Mouse (Mus musculus) kidney, adult 2 months (tissue): Measurements from ENCODE around the gene Nfic. TPM values are rescaled to one million over a fixed set of nuclear protein-coding genes. Genes with fewer than 3 reads are reported as not detected.

Experiments
- DNase-seq: peaks from one replicate; pipeline ENCODE4 v3.0.0; 2021
- H3K27ac ChIP-seq: fragments of 200-500 bp; 2 replicates; pipeline ENCODE4 v1.5.1; 2012; ENCODE audit warnings: low read depth, low read length, control low read depth, inconsistent platforms; ENCODE audit not compliant: insufficient read depth
- H3K27me3 ChIP-seq: fragments of 200-500 bp; replicated peaks from 2 replicates; pipeline ENCODE4 v1.6.1; 2012; ENCODE audit warnings: mild to moderate bottlenecking, moderate library complexity, low read length, inconsistent platforms; ENCODE audit not compliant: control insufficient read depth, insufficient read depth
- H3K36me3 ChIP-seq: fragments of 200-500 bp; 2 replicates; pipeline ENCODE4 v1.6.1; 2012; ENCODE audit warnings: mild to moderate bottlenecking, moderate library complexity, low read length, inconsistent platforms; ENCODE audit not compliant: control insufficient read depth, insufficient read depth
- H3K4me1 ChIP-seq: fragments of 200-500 bp; 2 replicates; pipeline ENCODE4 v1.6.1; 2011; ENCODE audit warnings: low read length; ENCODE audit not compliant: control insufficient read depth, insufficient read depth
- H3K4me3 ChIP-seq: fragments of 200-500 bp; 2 replicates; pipeline ENCODE4 v1.5.1; 2011; ENCODE audit warnings: mild to moderate bottlenecking, low read depth, low read length, control low read depth; ENCODE audit not compliant: insufficient read depth
- CTCF ChIP-seq: fragments of 200-500 bp; conservative IDR thresholded peaks from 2 replicates; pipeline ENCODE4 v1.5.1; 2011; ENCODE audit warnings: low read depth, mild to moderate bottlenecking, control low read depth, low read length, moderate library complexity, mixed read lengths; ENCODE audit not compliant: insufficient read depth, insufficient read length
- POLR2A ChIP-seq: fragments of 200-500 bp; IDR thresholded peaks from one replicate; pipeline ENCODE4 v1.6.1; 2011; ENCODE audit warnings: low read depth, low read length, control low read depth
- WGBS: fragments of 180-500 bp; shearing (Covaris S2); methylation state at CpG from one replicate; pipeline ENCODE4 v1.1.7; 2018; 5-methylcytosine and 5-hydroxymethylcytosine counted together
- polyA plus RNA-seq: library from polyadenylated mRNA; depleted of rRNA; stranded (reverse); fragments of >200 nt; gene quantifications from 2 replicates; pipeline ENCODE4 v1.2.3, GENCODE M21; 2012; rRNA removed

The Nfic gene
- 64.7 and 82.5 TPM in 2 replicates for polyA plus RNA-seq

DNA sequence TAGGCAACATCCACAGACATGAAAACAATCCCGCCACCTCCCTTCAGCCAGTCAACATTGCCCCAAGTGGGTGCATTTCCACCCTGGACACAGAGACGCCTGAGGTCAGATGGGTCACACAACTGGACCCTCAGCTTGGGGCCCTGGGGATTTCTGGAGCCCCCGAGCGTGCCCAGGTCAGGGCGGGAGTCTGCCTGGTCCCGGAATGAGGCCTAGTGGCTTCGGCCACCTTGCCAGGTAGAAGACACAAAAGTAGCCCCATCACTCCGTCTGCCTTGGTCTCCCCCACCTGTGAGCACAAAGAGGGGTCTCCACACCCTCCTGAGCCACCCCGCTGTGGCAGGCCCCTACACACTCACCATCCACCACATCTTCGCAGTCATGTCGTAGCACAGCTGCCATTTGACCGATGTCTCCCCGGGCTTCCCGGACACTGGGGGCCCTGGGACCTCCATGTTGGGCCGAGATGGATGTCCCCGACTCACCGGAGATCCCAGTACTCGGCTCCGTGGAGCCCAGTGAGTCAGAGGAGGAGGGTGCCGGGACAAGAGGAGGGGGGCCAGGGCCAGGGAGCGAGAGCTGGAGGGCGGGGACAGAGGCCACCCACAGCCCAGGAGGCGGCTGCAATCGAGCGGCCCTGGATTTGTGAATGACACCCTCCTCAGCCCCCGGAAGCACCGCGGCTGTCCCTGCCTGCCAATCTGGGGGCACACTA is at the start of gene Nfic:
Gene Nfic, minus strand, starts transcription at position 455 of the 715 bp plus-strand sequence.
- no peak for DNase-seq
- H3K4me1 ChIP-seq = no peaks in the 10 kb centered on the region
- 58% methylated on average over 28 of the region's 28 CpGs for WGBS
- no peak within 1 kb of the TSS for H3K27ac ChIP-seq
- H3K27me3 ChIP-seq = no peaks in the 10 kb centered on the region
- no peaks in the 10 kb centered on the region for H3K36me3 ChIP-seq
- no peak within 1 kb of the TSS for H3K4me3 ChIP-seq
- TF ChIP-seq CTCF = no peak

DNA sequence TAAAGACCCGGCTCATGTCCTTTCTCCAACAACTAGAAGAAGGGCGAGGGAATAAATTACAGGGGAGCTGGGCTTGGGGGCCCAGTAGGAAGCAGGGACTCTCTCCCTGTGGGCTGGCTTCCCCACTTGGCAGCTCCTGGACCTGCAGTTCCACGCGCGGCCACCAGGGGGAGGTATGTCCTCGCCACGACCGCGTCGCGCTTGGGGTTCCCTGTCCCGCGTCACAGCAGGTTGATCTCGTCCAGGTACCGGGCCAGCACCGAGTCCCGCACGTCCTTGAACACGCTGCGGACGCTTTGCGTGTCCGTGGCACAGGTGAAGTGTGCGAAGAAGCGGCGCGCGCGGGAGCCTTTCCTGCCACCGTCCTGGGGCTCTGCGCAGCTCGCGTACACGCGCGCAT is 47.2 kb upstream of the Nfic start:
- TF ChIP-seq POLR2A = no peak
- TF ChIP-seq CTCF = peak; percentile 92
- no peaks in the 10 kb centered on the region for H3K36me3 ChIP-seq
- DNase-seq = peak; percentile 88
- no peak overlapping the region for H3K27ac ChIP-seq
- 7% methylated on average over 36 of the region's 36 CpGs for WGBS
- H3K27me3 ChIP-seq = no peaks in the 10 kb centered on the region
- no peaks in the 10 kb centered on the region for H3K4me1 ChIP-seq
- H3K4me3 ChIP-seq = peak overlapping the region; percentile 37

- Histone ChIP-seq H3K4me1 (no peaks in the 10 kb centered on the region), H3K4me3 (no peak overlapping the region), H3K27me3 (no peaks in the 10 kb centered on the region), H3K27ac (no peak overlapping the region), H3K36me3 (no peaks in the 10 kb centered on the region)
- WGBS = 89% methylated on average over 5 of the region's 5 CpGs
- TF ChIP-seq CTCF (no peak), POLR2A (no peak)
- DNase-seq = no peak
Measured at GRCm38 (mm10) chr10:81501863-81502262, 46.4 kb upstream of the Nfic start.

DNA sequence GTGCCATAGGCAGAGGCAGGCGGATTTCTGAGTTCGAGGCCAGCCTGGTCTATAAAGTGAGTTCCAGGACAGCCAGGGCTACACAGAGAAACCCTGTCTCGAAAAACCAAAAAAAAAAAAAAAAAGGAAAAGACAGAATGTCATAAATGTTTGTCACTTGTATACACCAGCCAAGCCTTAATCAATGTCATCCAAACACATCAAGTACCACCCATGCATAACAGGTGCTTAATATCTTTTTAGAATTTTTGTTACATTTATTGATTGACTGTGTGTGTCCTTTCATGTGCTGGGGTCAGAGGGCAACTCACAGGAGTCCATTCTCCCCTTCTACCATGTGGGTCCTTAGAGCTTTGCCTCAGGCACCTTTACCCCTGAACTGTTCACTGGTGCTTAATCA is 44.6 kb upstream of the Nfic start, which contains the start of gene S1pr4:
Gene S1pr4, minus strand, starts transcription at position 101 of the 400 bp plus-strand sequence.
- H3K4me1 ChIP-seq = peaks cover 3% of the 10 kb centered on the region; the same call in 1 of the 2 replicates
- WGBS = 75% methylated on average over 3 of the region's 3 CpGs
- no peak for DNase-seq
- H3K4me3 ChIP-seq = peak within 1 kb of the TSS; percentile 30
- no peaks in the 10 kb centered on the region for H3K36me3 ChIP-seq
- peak within 1 kb of the TSS; percentile 61 for H3K27ac ChIP-seq
- H3K27me3 ChIP-seq = no peaks in the 10 kb centered on the region
- TF ChIP-seq CTCF (no peak), POLR2A (no peak)

DNA sequence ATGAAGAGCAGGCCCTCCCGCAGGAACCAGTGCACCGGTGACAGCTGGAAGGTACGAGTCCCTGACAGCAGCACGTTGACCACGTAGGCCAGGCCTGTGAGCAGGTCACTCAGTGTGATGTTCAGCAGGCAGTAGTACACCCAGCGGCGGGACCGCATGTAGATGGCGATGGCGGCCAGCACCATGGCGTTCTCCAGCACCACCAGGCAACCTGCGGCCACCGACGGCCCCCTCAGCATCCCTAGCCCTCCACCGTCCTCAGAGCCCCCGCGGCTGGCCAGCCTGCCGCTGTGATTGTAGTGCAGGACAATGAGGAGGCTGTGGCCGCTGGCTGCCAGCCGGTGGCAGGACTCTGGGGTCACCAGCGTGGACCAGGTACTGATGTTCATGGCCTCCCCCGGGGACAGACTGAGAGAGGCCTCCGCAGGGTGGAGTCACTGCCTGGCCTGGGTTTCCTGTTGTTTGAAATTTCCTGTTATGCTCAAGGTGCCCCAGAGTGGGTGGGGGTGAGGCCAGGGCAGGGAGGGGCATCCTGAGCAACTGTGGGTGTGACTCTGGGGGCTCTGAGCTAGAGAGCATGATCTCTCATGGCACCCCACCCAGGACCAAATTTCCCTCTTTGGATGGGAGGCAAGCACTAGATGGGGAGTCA is 43.9 kb upstream of the Nfic start:
- Histone ChIP-seq H3K27ac (peak overlapping the region; percentile 61), H3K4me3 (peak overlapping the region; percentile 30), H3K36me3 (no peaks in the 10 kb centered on the region), H3K27me3 (no peaks in the 10 kb centered on the region), H3K4me1 (peaks cover 8% of the 10 kb centered on the region; the same call in 1 of the 2 replicates)
- DNase-seq = peak; percentile 73
- TF ChIP-seq CTCF (no peak), POLR2A (no peak)
- WGBS = 73% methylated on average over 23 of the region's 23 CpGs

DNA sequence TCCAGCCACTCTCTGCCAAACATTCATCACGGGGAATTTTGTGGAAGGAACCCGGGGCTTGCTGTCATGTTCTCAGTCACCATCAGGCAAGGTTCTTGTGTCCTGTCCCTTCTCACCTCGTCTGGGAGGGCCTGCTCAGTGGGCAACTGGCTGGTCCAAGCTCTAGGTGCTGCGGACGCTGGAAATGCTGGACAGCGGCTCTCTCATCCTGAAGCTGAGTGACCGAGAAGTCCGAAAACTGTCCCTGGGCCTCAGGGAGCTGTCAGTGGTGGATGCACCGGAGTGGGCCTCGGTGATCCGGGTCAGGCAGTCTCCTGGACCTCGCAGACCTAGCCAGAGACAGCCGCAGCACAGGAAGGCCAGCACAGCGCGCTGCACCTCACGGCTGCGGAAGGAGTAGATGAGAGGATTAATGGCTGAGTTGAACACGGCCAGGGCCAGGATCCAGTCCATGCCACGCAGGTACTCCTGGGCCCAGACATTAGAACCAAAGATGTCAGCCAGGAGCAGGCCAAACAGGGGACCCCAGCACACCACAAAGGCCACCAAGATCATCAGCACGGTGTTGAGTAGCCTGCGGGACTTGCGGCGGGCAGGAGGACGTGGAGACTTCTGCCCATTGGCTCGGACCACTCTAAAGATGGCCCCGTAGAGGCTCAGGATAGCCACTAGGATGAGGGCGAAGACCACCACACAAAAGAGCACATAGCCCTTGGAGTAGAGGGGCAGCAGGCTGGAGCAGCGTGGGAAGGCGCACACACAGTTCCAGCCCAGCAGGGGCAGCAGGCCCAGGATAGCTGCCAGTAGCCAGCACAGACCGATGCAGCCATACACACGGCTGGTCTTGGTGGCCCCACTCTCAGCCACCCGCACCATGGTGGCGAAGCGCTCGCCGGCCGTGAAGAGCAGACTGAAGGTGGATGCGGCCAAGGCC is 43.1 kb upstream of the Nfic start:
- no peaks in the 10 kb centered on the region for H3K36me3 ChIP-seq
- peaks cover 8% of the 10 kb centered on the region; the same call in 1 of the 2 replicates for H3K4me1 ChIP-seq
- no peaks in the 10 kb centered on the region for H3K27me3 ChIP-seq
- no peak for TF ChIP-seq POLR2A
- TF ChIP-seq CTCF = no peak
- peak overlapping the region; percentile 30 for H3K4me3 ChIP-seq
- H3K27ac ChIP-seq = peak overlapping the region; percentile 61
- WGBS = 84% methylated on average over 38 of the region's 38 CpGs
- DNase-seq = no peak
